Mouse (Mus musculus): Measurements from ENCODE around the gene Slc30a7.
"Not testable (repeated sequence)": the region's sequence is repeated elsewhere in the genome, so short reads cannot be mapped to it uniquely, and the experiment has no call there.

Slc30a7 gene

GRCm38 (mm10) chr3:115946272-115946671, 60.9 kb downstream of the Slc30a7 start:
- DNase-seq (ENCODE audit: low spot score in 2 of 2) = no peak

- DNase-seq (ENCODE audit: low spot score in 2 of 2) = no peak
Observed at GRCm38 (mm10) chr3:115944376-115944775, 62.8 kb downstream of the Slc30a7 start.

GRCm38 (mm10) chr3:115941464-115941863, 65.7 kb downstream of the Slc30a7 start:
- DNase-seq (ENCODE audit: low spot score in 2 of 2) = no peak

- no peak for DNase-seq (ENCODE audit: low spot score in 2 of 2)
Observed at GRCm38 (mm10) chr3:115940510-115940909, 66.7 kb downstream of the Slc30a7 start.

GRCm38 (mm10) chr3:115937807-115938206, 69.4 kb downstream of the Slc30a7 start:
- DNase-seq (ENCODE audit: low spot score in 2 of 2) = no peak

GRCm38 (mm10) chr3:115936734-115937599, 70.2 kb downstream of the Slc30a7 start:
- peak in 1 of 2 experiments; percentile 66 for DNase-seq (ENCODE audit: low spot score in 2 of 2)

- no peak for DNase-seq (ENCODE audit: low spot score in 2 of 2)
Observed at GRCm38 (mm10) chr3:115933293-115934186, 73.7 kb downstream of the Slc30a7 start.

GRCm38 (mm10) chr3:115931701-115932100, 75.5 kb downstream of the Slc30a7 start:
- DNase-seq (ENCODE audit: low spot score in 2 of 2) = no peak

GRCm38 (mm10) chr3:115926531-115926930, 80.7 kb downstream of the Slc30a7 start:
- no peak for DNase-seq (ENCODE audit: low spot score in 2 of 2)

GRCm38 (mm10) chr3:115924401-115925190, 82.6 kb downstream of the Slc30a7 start:
- no peak for DNase-seq (ENCODE audit: low spot score in 2 of 2)

- DNase-seq (ENCODE audit: low spot score in 2 of 2) = not testable (repeated sequence)
Observed at GRCm38 (mm10) chr3:115907406-115907805, 99.8 kb downstream of the Slc30a7 start.

- no peak for DNase-seq (ENCODE audit: low spot score in 2 of 2)
Observed at GRCm38 (mm10) chr3:115905567-115905966, 101.6 kb downstream of the Slc30a7 start.

GRCm38 (mm10) chr3:115905067-115905466, 102.1 kb downstream of the Slc30a7 start:
- no peak for DNase-seq (ENCODE audit: low spot score in 2 of 2)

GRCm38 (mm10) chr3:115902301-115902956, 104.8 kb downstream of the Slc30a7 start:
- no peak for DNase-seq (ENCODE audit: low spot score in 2 of 2)

- DNase-seq (ENCODE audit: low spot score in 2 of 2) = no peak
Observed at GRCm38 (mm10) chr3:115898354-115898948, 108.8 kb downstream of the Slc30a7 start.

GRCm38 (mm10) chr3:115893166-115893565, 114.0 kb downstream of the Slc30a7 start:
- DNase-seq (ENCODE audit: low spot score in 2 of 2) = no peak

- DNase-seq (ENCODE audit: low spot score in 2 of 2) = no peak
Observed at GRCm38 (mm10) chr3:115892341-115892740, 114.9 kb downstream of the Slc30a7 start.

All from urinary bladder, postnatal 4 days (tissue).